Mouse (Mus musculus): Measurements from ENCODE around the gene Cadm1.

DNA sequence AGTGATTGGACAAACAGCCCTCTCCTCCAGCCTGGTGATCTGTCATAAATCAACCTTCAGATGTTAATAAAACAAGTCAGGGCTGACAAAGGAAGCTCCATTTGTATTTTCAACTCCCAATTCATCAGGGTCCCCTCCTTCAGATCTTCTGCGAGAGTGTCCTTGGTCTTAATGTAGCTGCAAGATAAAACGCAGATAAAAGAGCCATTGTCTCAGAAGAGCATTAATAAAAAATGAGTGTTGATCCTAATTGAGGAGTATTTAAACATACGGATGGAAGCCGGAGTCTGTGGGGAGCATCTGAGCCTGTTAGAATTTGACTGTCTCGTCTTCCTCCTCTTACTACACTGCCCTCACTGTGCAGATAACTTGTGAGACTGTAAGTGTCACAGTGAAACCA, 234.9 kb downstream of the Cadm1 start:
- no peak for TF ChIP-seq CTCF (IDR thresholded peaks at IDR 0.05)
- no peak for TF ChIP-seq EP300 (IDR thresholded peaks at IDR 0.05)
